Mouse (Mus musculus): Measurements from ENCODE around the gene Ccr1l1. TPM values are rescaled to one million over a fixed set of nuclear protein-coding genes. Genes with fewer than 3 reads are reported as not detected.

The Ccr1l1 gene
- polyA plus RNA-seq, 1 experiment, result 0.06 TPM

DNA sequence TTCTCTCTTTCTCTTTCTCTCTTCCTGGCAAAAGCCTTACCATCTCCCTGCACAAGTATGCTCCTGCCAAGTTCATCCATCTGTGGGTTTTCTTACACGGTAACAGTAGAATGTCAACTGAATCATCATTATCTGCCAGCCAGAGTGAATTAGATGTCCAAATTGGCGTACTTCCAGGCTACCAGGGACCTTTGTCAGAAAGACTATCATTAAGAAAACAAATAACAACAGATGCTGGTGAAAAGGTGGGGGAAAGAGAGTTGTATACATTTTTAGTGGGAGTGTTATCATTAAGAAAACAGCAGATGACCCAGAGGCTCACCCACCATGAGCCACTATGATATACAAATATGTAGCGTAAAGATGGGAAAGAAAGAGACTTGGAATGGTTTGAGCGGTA is 48.3 kb downstream of the Ccr1l1 start:
- Histone ChIP-seq H3K27me3 (replicated peaks; ENCODE audit: control insufficient read depth, insufficient read depth, low read length) (no peaks in the 10 kb centered on the region), H3K36me3 (ENCODE audit: control insufficient read depth, insufficient read depth, low read length) (no peaks in the 10 kb centered on the region), H3K27ac (ENCODE audit: insufficient read depth, low read depth, low read length) (no peak overlapping the region), H3K4me3 (ENCODE audit: insufficient read depth, low read depth, low read length) (no peak overlapping the region), H3K4me1 (ENCODE audit: control insufficient read depth, insufficient read depth, low read length) (no peaks in the 10 kb centered on the region; the same call in 1 of the 2 replicates)
- TF ChIP-seq POLR2A (IDR thresholded peaks at IDR 0.05; ENCODE audit: low read depth, low read length) (no peak), CTCF (conservative IDR thresholded peaks at IDR 0.05; ENCODE audit: insufficient read depth, insufficient read length, low read depth, low read length) (no peak)
- no peak for DNase-seq
- WGBS, result 82% methylated on average over 4 of the region's 4 CpGs

DNA sequence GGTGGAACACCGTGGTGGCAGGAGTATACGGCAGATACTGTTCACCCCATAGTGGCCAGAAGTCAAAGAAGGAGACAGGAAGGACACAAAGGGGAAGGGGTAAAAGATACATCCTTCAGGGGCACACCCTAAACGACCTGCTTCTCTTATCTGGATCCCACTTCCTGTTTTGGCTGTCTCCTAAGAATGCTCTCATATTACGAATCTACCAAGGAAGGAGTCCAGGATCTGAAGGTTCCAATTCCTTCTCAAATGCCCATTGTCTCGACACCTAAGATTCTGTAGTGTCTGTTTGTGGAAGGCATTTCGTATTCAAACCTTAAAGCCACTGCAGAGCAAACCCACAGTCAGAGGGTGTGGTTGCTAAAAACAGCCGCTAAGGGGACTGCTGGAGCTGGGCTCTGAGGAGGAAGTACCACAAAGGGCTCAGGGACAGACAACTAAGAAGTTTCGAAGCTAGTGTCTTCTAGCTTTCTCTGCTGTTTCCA is 49.4 kb downstream of the Ccr1l1 start:
- H3K27ac ChIP-seq (ENCODE audit: insufficient read depth, low read depth, low read length), result no peak overlapping the region
- no peaks in the 10 kb centered on the region; the same call in 1 of the 2 replicates for H3K4me1 ChIP-seq (ENCODE audit: control insufficient read depth, insufficient read depth, low read length)
- no peaks in the 10 kb centered on the region for H3K36me3 ChIP-seq (ENCODE audit: control insufficient read depth, insufficient read depth, low read length)
- 0 out of 2 replicates have a peak, but pooled peaks have one; percentile 2 for TF ChIP-seq CTCF (conservative IDR thresholded peaks at IDR 0.05; ENCODE audit: insufficient read depth, insufficient read length, low read depth, low read length)
- no peak for TF ChIP-seq POLR2A (IDR thresholded peaks at IDR 0.05; ENCODE audit: low read depth, low read length)
- H3K27me3 ChIP-seq (replicated peaks; ENCODE audit: control insufficient read depth, insufficient read depth, low read length), result no peaks in the 10 kb centered on the region
- 10% methylated on average over 8 of the region's 8 CpGs for WGBS
- DNase-seq, result peak; percentile 34
- no peak overlapping the region for H3K4me3 ChIP-seq (ENCODE audit: insufficient read depth, low read depth, low read length)

GRCm38 (mm10) chr9:123928118-123928758 is 50.0 kb downstream of the Ccr1l1 start:
- TF ChIP-seq CTCF (conservative IDR thresholded peaks at IDR 0.05; ENCODE audit: insufficient read depth, insufficient read length, low read depth, low read length) (no peak), POLR2A (IDR thresholded peaks at IDR 0.05; ENCODE audit: low read depth, low read length) (no peak)
- Histone ChIP-seq H3K36me3 (ENCODE audit: control insufficient read depth, insufficient read depth, low read length) (no peaks in the 10 kb centered on the region), H3K27ac (ENCODE audit: insufficient read depth, low read depth, low read length) (no peak overlapping the region), H3K27me3 (replicated peaks; ENCODE audit: control insufficient read depth, insufficient read depth, low read length) (no peaks in the 10 kb centered on the region), H3K4me1 (ENCODE audit: control insufficient read depth, insufficient read depth, low read length) (no peaks in the 10 kb centered on the region; the same call in 1 of the 2 replicates), H3K4me3 (ENCODE audit: insufficient read depth, low read depth, low read length) (no peak overlapping the region)
- DNase-seq, result no peak
- WGBS, result 64% methylated on average over 12 of the region's 12 CpGs

DNA sequence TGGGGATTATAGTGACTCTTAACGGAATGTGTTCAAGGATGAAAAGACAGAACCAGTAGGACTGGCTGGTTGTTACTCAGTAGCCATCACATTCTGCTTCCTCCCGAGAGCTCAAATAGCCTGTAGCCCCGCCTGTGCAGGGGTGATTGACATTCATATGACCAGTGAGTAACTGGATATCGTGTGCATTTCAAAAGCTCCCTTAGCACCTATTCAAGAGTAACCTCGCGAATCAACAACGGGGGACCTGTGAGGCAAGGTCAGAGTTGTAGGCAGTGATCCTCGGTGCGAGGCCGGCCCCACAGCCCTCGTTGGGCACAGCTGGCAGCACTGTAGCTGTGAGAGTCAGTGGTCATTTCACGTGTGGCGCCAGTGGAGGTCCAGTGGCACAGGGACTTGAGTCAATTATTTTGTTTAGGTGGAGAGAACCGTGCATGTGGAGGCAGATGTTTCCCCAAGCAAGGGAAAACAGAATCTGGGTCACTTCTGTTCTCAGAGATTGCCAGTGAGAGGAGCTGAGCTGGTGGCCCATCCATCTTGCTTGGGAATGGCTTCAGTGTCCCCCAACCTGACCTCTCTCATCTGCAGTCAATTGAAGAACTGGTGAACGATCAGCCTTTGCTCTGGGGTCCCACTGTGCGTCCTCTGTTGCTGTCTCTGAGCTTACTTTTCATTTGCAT is 50.8 kb downstream of the Ccr1l1 start:
- WGBS, result 38% methylated on average over 16 of the region's 16 CpGs
- TF ChIP-seq POLR2A (IDR thresholded peaks at IDR 0.05; ENCODE audit: low read depth, low read length), result no peak
- H3K27ac ChIP-seq (ENCODE audit: insufficient read depth, low read depth, low read length), result no peak overlapping the region
- no peak overlapping the region for H3K4me3 ChIP-seq (ENCODE audit: insufficient read depth, low read depth, low read length)
- no peaks in the 10 kb centered on the region; the same call in 1 of the 2 replicates for H3K4me1 ChIP-seq (ENCODE audit: control insufficient read depth, insufficient read depth, low read length)
- H3K36me3 ChIP-seq (ENCODE audit: control insufficient read depth, insufficient read depth, low read length), result no peaks in the 10 kb centered on the region
- H3K27me3 ChIP-seq (replicated peaks; ENCODE audit: control insufficient read depth, insufficient read depth, low read length), result no peaks in the 10 kb centered on the region
- no peak for DNase-seq

Other genes with a start within 250 kb of the Ccr1l1 start
- 0.56 and 1.4 TPM in 2 replicates for gene Cxcr6, start 171.9 kb downstream of the Ccr1l1 start, polyA plus RNA-seq (2012; rRNA removed)
- 7.1 and 9.9 TPM in 2 replicates for gene Fyco1, start 126.5 kb downstream of the Ccr1l1 start, polyA plus RNA-seq (2012; rRNA removed)
- gene Xcr1, start 116.4 kb downstream of the Ccr1l1 start, polyA plus RNA-seq (2012; rRNA removed), result 0.45 and 0.72 TPM in 2 replicates
- gene Ccr1, start 9.7 kb downstream of the Ccr1l1 start, polyA plus RNA-seq (2012; rRNA removed), result 0.72 and 0.81 TPM in 2 replicates
- gene Ccr3, start 43.6 kb upstream of the Ccr1l1 start, polyA plus RNA-seq (2012; rRNA removed), result 0.11 TPM in 1 of 2 replicates, not detected in the other
- gene Ccr2, start 123.5 kb upstream of the Ccr1l1 start, polyA plus RNA-seq (2012; rRNA removed), result 1.4 and 2.1 TPM in 2 replicates
- 0.88 and 1.3 TPM in 2 replicates for gene Ccr5, start 143.1 kb upstream of the Ccr1l1 start, polyA plus RNA-seq (2012; rRNA removed)

Measured in kidney, adult 2 months (tissue).